Mouse (Mus musculus) heart, adult 18-20 months (tissue): ENCODE data around the gene Slc12a9. TPM values are rescaled to one million over a fixed set of nuclear protein-coding genes. Genes with fewer than 3 reads are reported as not detected.

Experiments
- DNase-seq, 2 experiments: peaks; one replicate each; pipeline ENCODE4 v3.0.0; 2021 to 2022; ENCODE audit warnings: mixed read lengths in 1 of 2
- total RNA-seq, 2 experiments: library from RNA; stranded (reverse); gene quantifications; 2 replicates each; pipeline ENCODE4 v1.2.3; 2021

Slc12a9 gene
- total RNA-seq, 2 experiments from 2014 or later, result 1.5 to 1.8 TPM

GRCm38 (mm10) chr5:137307071-137307912 is 26.1 kb downstream of the Slc12a9 start, which contains the start of gene Srrt:
TSS of gene Srrt (minus strand) at chr5:137307674.
- DNase-seq, result peak; percentile 95

- no peak for DNase-seq
Observed at GRCm38 (mm10) chr5:137306439-137307005, 26.9 kb downstream of the Slc12a9 start.

GRCm38 (mm10) chr5:137305822-137306221 is 27.6 kb downstream of the Slc12a9 start:
- no peak for DNase-seq

GRCm38 (mm10) chr5:137304816-137305215 is 28.6 kb downstream of the Slc12a9 start:
- DNase-seq, result no peak

- no peak for DNase-seq
Observed at GRCm38 (mm10) chr5:137304165-137304564, 29.2 kb downstream of the Slc12a9 start.

- DNase-seq, result no peak
Observed at GRCm38 (mm10) chr5:137303609-137304008, 29.8 kb downstream of the Slc12a9 start.

GRCm38 (mm10) chr5:137301253-137301652 is 32.1 kb downstream of the Slc12a9 start:
- DNase-seq, result no peak

- no peak for DNase-seq
Observed at GRCm38 (mm10) chr5:137299240-137299639, 34.2 kb downstream of the Slc12a9 start.

- no peak for DNase-seq
Observed at GRCm38 (mm10) chr5:137297126-137297525, 36.3 kb downstream of the Slc12a9 start.

GRCm38 (mm10) chr5:137295712-137296111 is 37.7 kb downstream of the Slc12a9 start:
- DNase-seq, result peak in 1 of 2 experiments; percentile 3

GRCm38 (mm10) chr5:137295296-137295695 is 38.1 kb downstream of the Slc12a9 start:
- no peak for DNase-seq

- DNase-seq, result no peak
Observed at GRCm38 (mm10) chr5:137294744-137295093, 38.7 kb downstream of the Slc12a9 start.

- DNase-seq, result peak; percentile 95 to 97
Observed at GRCm38 (mm10) chr5:137293839-137294743, 39.3 kb downstream of the Slc12a9 start, which contains the start of gene Ufsp1. TSS of gene Ufsp1 (plus strand) at chr5:137294629.

GRCm38 (mm10) chr5:137293282-137293681 is 40.1 kb downstream of the Slc12a9 start:
- peak; percentile 78 to 88 for DNase-seq

GRCm38 (mm10) chr5:137291381-137291926 is 41.9 kb downstream of the Slc12a9 start:
- no peak for DNase-seq

- DNase-seq, result peak; percentile 62 to 67
Observed at GRCm38 (mm10) chr5:137290677-137291076, 42.7 kb downstream of the Slc12a9 start.

GRCm38 (mm10) chr5:137289591-137290365 is 43.6 kb downstream of the Slc12a9 start:
- DNase-seq, result peak in 1 of 2 experiments; percentile 4

GRCm38 (mm10) chr5:137288999-137289470 is 44.4 kb downstream of the Slc12a9 start:
- DNase-seq, result peak; percentile 43 to 45

- peak in 1 of 2 experiments; percentile 50 for DNase-seq
Observed at GRCm38 (mm10) chr5:137287953-137288743, 45.2 kb downstream of the Slc12a9 start.
